ENCODE assay signal across 8 mouse cellular contexts in the genomic region with DNA sequence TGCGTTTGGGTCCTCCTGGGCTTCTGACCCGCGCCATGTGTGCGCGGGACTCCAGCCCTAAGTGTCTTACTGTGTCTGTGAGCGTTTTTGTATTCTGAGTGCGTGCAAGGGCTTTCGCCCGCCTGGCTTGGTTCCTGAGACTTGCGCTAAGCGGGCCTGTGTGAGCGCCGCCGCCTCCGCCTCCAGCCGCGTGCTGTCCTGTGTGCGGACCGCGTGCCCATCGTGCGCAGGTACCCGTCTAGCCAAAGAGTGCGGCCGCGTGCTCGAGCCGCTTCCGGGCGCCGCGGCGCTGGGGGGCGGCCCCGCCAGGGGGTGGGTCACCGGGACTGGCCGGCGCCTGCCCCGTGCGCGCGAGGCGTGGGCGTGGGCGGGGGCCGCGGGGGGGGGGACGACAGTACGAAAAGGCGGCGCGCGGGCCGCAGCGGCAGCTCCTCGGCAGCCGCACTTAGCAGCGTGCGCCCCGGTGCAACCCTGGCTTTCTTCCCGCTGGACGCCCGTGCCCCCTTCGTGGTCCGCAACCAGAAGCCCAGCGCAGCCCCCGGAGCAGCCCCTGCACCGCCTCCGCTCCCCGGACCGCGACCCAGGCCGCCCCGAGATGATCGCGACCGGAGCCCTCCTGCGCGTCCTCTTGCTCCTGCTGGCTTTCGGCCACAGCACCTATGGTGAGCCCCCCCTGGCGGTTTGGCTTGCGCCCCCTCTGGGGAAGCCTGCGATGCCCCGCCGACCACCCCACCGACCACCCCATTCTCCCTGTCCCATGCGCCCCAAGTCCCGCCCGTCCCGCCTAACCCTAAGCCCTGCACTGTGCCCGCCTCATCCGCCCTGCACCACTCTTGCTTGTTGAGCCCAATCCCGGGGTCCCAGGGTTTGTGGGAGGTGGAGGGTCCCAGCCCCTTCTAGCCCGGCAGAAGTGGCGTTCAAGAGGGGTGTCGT. TPM values are rescaled to one million over a fixed set of nuclear protein-coding genes. Genes with fewer than 3 reads are reported as not detected.
DNase-seq lines count a peak whose midpoint lies in the region; ATAC-seq and TF ChIP-seq lines count a peak whose summit lies in the region.

No protein-coding gene starts in this region.

- H3K36me3 ChIP-seq in heart, embryonic 13.5 days, result no peaks in the 10 kb centered on the region
- no peaks in the 10 kb centered on the region for H3K36me3 ChIP-seq in G1E (replicated peaks)
- H3K36me3 ChIP-seq in forebrain, embryonic 11.5 days (ENCODE audit: control insufficient read depth, insufficient read depth, low read length), result no peaks in the 10 kb centered on the region
- peaks cover 4% of the 10 kb centered on the region; the same call in 1 of the 2 replicates for H3K36me3 ChIP-seq in liver, embryonic 11.5 days (ENCODE audit: control insufficient read depth, insufficient read depth, low read length)
- no peaks in the 10 kb centered on the region for H3K36me3 ChIP-seq in stomach, embryonic 14.5 days (ENCODE audit: control insufficient read depth, insufficient read depth, low read length)

- DNase-seq in heart, adult 9 months (ENCODE audit: low spot score in 2 of 2), result no peak
- DNase-seq in G1E (ENCODE audit: low spot score), result no peak
- DNase-seq in forebrain, embryonic 11.5 days (ENCODE audit: low spot score), result peak; percentile 86
- DNase-seq in liver, embryonic 11.5 days (ENCODE audit: low spot score), result no peak
- DNase-seq in layer of hippocampus, adult 9-11 months, result no peak

- ATAC-seq in heart, embryonic 13.5 days (ENCODE audit: extremely low read depth, insufficient number of reproducible peaks, low FRiP score, low TSS enrichment), result peak; percentile 39; the same call in 1 of the 2 replicates
- no peak for ATAC-seq in G1E (ENCODE audit: extremely low read depth, insufficient number of reproducible peaks, low FRiP score, poor library complexity, severe bottlenecking)
- peak; percentile 44 for ATAC-seq in forebrain, embryonic 11.5 days (replicated peaks; ENCODE audit: low FRiP score)
- peak; percentile 58 for ATAC-seq in liver, embryonic 11.5 days (replicated peaks; ENCODE audit: low FRiP score)
- ATAC-seq in stomach, embryonic 14.5 days (ENCODE audit: insufficient number of reproducible peaks, insufficient read depth, low FRiP score, low read depth), result peak; percentile 56
- no peak for ATAC-seq in CD4-positive, CD25-positive, alpha-beta regulatory T cell, adult 4 months

- TF ChIP-seq CTCF in G1E (IDR thresholded peaks at IDR 0.05; ENCODE audit: low read depth, low read length), result no peak

- H3K9ac ChIP-seq in heart, embryonic 13.5 days, result peak overlapping the region; percentile 80
- peak overlapping the region; percentile 74 for H3K9ac ChIP-seq in forebrain, embryonic 11.5 days (ENCODE audit: low read length)
- peak overlapping the region; percentile 66 for H3K9ac ChIP-seq in liver, embryonic 11.5 days (ENCODE audit: low read depth, low read length)
- peak overlapping the region; percentile 75 for H3K9ac ChIP-seq in stomach, embryonic 14.5 days (replicated peaks; ENCODE audit: low read depth, low read length)

- WGBS in heart, embryonic 13.5 days, result under 1% methylated on average over 96 of the region's 96 CpGs
- under 1% methylated on average over 74 of the region's 96 CpGs for WGBS in forebrain, embryonic 11.5 days
- 2% methylated on average over 79 of the region's 96 CpGs for WGBS in liver, embryonic 11.5 days
- 2% methylated on average over 68 of the region's 96 CpGs for WGBS in stomach, embryonic 14.5 days

- no peak overlapping the region for H3K27ac ChIP-seq in heart, embryonic 13.5 days (replicated peaks)
- H3K27ac ChIP-seq in forebrain, embryonic 11.5 days (ENCODE audit: low read depth, low read length), result peak overlapping the region; percentile 64
- H3K27ac ChIP-seq in liver, embryonic 11.5 days (ENCODE audit: low read depth, low read length), result peak overlapping the region; percentile 82
- H3K27ac ChIP-seq in stomach, embryonic 14.5 days (ENCODE audit: low read length), result peak overlapping the region; percentile 70; the same call in 1 of the 2 replicates

- peaks cover 36% of the 10 kb centered on the region for H3K4me1 ChIP-seq in heart, embryonic 13.5 days
- no peaks in the 10 kb centered on the region for H3K4me1 ChIP-seq in G1E (ENCODE audit: insufficient read depth, low read depth, low read length)
- H3K4me1 ChIP-seq in forebrain, embryonic 11.5 days (replicated peaks; ENCODE audit: control insufficient read depth, insufficient read depth, low read length), result peaks cover 63% of the 10 kb centered on the region
- peaks cover 31% of the 10 kb centered on the region for H3K4me1 ChIP-seq in liver, embryonic 11.5 days (replicated peaks; ENCODE audit: control insufficient read depth, insufficient read depth, low read length)
- peaks cover 52% of the 10 kb centered on the region for H3K4me1 ChIP-seq in stomach, embryonic 14.5 days (ENCODE audit: control insufficient read depth, insufficient read depth, low read length)

- H3K27me3 ChIP-seq in heart, embryonic 13.5 days (replicated peaks), result peaks cover 92% of the 10 kb centered on the region
- H3K27me3 ChIP-seq in G1E (ENCODE audit: insufficient read depth, low read length), result no peaks in the 10 kb centered on the region; the same call in 1 of the 2 replicates
- peaks cover 34% of the 10 kb centered on the region for H3K27me3 ChIP-seq in forebrain, embryonic 11.5 days (ENCODE audit: control insufficient read depth, insufficient read depth, low read length)
- H3K27me3 ChIP-seq in liver, embryonic 11.5 days (replicated peaks; ENCODE audit: control insufficient read depth, insufficient read depth, low read length), result peaks cover 80% of the 10 kb centered on the region
- H3K27me3 ChIP-seq in stomach, embryonic 14.5 days (ENCODE audit: control insufficient read depth, insufficient read depth, low read length), result no peaks in the 10 kb centered on the region

- H3K9me3 ChIP-seq in heart, embryonic 13.5 days, result no peaks in the 10 kb centered on the region
- H3K9me3 ChIP-seq in G1E (replicated peaks), result peaks cover 95% of the 10 kb centered on the region
- no peaks in the 10 kb centered on the region for H3K9me3 ChIP-seq in forebrain, embryonic 11.5 days (ENCODE audit: control insufficient read depth, low read length)
- no peaks in the 10 kb centered on the region for H3K9me3 ChIP-seq in liver, embryonic 11.5 days (ENCODE audit: control insufficient read depth, low read length)
- H3K9me3 ChIP-seq in stomach, embryonic 14.5 days (ENCODE audit: control insufficient read depth, low read depth, low read length), result no peaks in the 10 kb centered on the region

- peak overlapping the region; percentile 57 for H3K4me3 ChIP-seq in heart, embryonic 13.5 days
- peak overlapping the region; percentile 29; the same call in 1 of the 2 replicates for H3K4me3 ChIP-seq in G1E (ENCODE audit: low read depth, low read length)
- H3K4me3 ChIP-seq in forebrain, embryonic 11.5 days (ENCODE audit: low read depth, low read length), result peak overlapping the region; percentile 47
- H3K4me3 ChIP-seq in liver, embryonic 11.5 days (ENCODE audit: low read depth, low read length), result peak overlapping the region; percentile 56
- peak overlapping the region; percentile 50 for H3K4me3 ChIP-seq in stomach, embryonic 14.5 days (ENCODE audit: low read depth, low read length)

- peak overlapping the region; percentile 75 for H3K4me2 ChIP-seq in heart, embryonic 13.5 days
- peak overlapping the region; percentile 83 for H3K4me2 ChIP-seq in forebrain, embryonic 11.5 days (ENCODE audit: low read depth, low read length, severe bottlenecking)
- H3K4me2 ChIP-seq in liver, embryonic 11.5 days, result peak overlapping the region; percentile 58
- peak overlapping the region; percentile 84 for H3K4me2 ChIP-seq in stomach, embryonic 14.5 days (replicated peaks; ENCODE audit: low read depth, low read length)

RNA-seq across cellular contexts. Expression of gene Dlk1, which starts 0.7 kb away (rescaled TPM):
- polyA plus RNA-seq in heart, embryonic 13.5 days (2015; fragmentation: Nextera tagmentation; extraction: Ambion mirVana), result 103 and 130 TPM in 2 replicates
- total RNA-seq in G1E (2014; fragmentation: Nextera tagmentation) (not detected in 2 replicates), G1E (2017) (0.76 TPM in 1 of 2 replicates, not detected in the other)
- polyA plus RNA-seq in G1E (2012), result not detected in 2 replicates
- 169 and 191 TPM in 2 replicates for polyA plus RNA-seq in forebrain, embryonic 11.5 days (2014; fragmentation: Nextera tagmentation; extraction: Ambion mirVana)
- polyA plus RNA-seq in liver, embryonic 11.5 days (2014; fragmentation: Nextera tagmentation; extraction: Ambion mirVana), result 744 and 770 TPM in 2 replicates
- polyA plus RNA-seq in stomach, embryonic 14.5 days (2014; fragmentation: Nextera tagmentation; extraction: Ambion mirVana), result 477 and 553 TPM in 2 replicates
- polyA plus RNA-seq in CD4-positive, CD25-positive, alpha-beta regulatory T cell, adult 4 months (2017; shearing (Covaris generic)), result not detected

Comparison
In these comparisons a context has a peak if more than half of its experiments do, and no peak if none do; other contexts are left out.
1. ATAC-seq: peak in heart, embryonic 13.5 days (single experiment), forebrain, embryonic 11.5 days (single experiment), liver, embryonic 11.5 days (single experiment) and stomach, embryonic 14.5 days (single experiment); none in G1E (single experiment) and CD4-positive, CD25-positive, alpha-beta regulatory T cell, adult 4 months (single experiment).
2. RNA of gene Dlk1, which starts 0.7 kb away (polyA plus RNA-seq): 744 to 770 TPM in liver, embryonic 11.5 days, 477 to 553 TPM in stomach, embryonic 14.5 days, 169 to 191 TPM in forebrain, embryonic 11.5 days and 103 to 130 TPM in heart, embryonic 13.5 days; not detected in CD4-positive, CD25-positive, alpha-beta regulatory T cell, adult 4 months and not detected in G1E; every median in the first group is over 100 times any median in the second.
3. Peak in every context shown above with its lines, with median percentiles within 50 percentile points of each other: H3K4me2 ChIP-seq, H3K4me3 ChIP-seq and H3K9ac ChIP-seq.